26 mouse cellular contexts compared by ENCODE assay signal in the genomic region with DNA sequence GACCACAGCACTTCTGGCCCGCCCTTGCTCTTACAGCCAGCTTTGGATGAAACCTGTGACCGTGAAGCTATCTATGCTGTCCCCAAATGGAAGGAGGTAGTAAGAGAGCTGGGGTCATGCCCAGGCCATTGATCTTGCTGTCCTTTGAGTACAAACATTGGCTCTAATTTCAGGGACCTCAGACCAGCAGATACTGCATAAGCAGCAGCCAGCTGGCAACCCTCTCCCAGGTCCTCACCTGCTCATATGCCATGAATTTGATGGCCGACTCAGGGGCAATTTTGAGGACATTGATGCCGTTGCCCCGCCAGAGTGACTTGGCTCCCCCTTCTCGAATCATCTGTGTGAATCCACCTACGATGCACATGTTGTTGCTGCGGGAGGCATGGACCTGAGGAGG. TPM values are rescaled to one million over a fixed set of nuclear protein-coding genes. Genes with fewer than 3 reads are reported as not detected.
A peak's percentile ranks its signal among the peaks of the same experiment; 100 is the strongest.
DNase-seq lines count a peak whose midpoint lies in the region; ATAC-seq and TF ChIP-seq lines count a peak whose summit lies in the region.
"Had no signal": no experiment of that assay in that cellular context is flagged by ENCODE, and none has a peak within 500 bp of the region (broad histone marks: within the 10 kb centered on the region; RNA-seq: fewer than 3 reads in every experiment).

No protein-coding gene starts in this region.

- H3K4me3 ChIP-seq in gastrocnemius, adult 2 months, result peak overlapping the region; percentile 89
- no peak overlapping the region for H3K4me3 ChIP-seq in kidney, adult 2 months (ENCODE audit: insufficient read depth, low read depth, low read length)
- no peak overlapping the region for H3K4me3 ChIP-seq in liver, postnatal 0 days (ENCODE audit: low read depth, low read length)
- H3K4me3 ChIP-seq in liver, embryonic 12.5 days, result no peak overlapping the region
- H3K4me3 ChIP-seq in hindbrain, embryonic 10.5 days, result no peak overlapping the region
- H3K4me3 ChIP-seq: embryonic facial prominence, embryonic 13.5 days; embryonic facial prominence, embryonic 15.5 days; erythroblast, embryonic 14.5 days; forebrain, embryonic 10.5 days; forebrain, embryonic 12.5 days had no signal

- H3K27ac ChIP-seq in gastrocnemius, adult 2 months, result peak overlapping the region; percentile 97
- 0 out of 2 replicates have a peak overlapping the region, but pooled peaks have one; percentile 97 for H3K27ac ChIP-seq in kidney, adult 2 months (ENCODE audit: insufficient read depth, low read depth, low read length)
- peak overlapping the region; percentile 88 for H3K27ac ChIP-seq in liver, postnatal 0 days (ENCODE audit: low read depth)
- no peak overlapping the region for H3K27ac ChIP-seq in liver, embryonic 12.5 days
- H3K27ac ChIP-seq in hindbrain, embryonic 10.5 days, result no peak overlapping the region
- H3K27ac ChIP-seq: embryonic facial prominence, embryonic 15.5 days; forebrain, embryonic 10.5 days; forebrain, embryonic 12.5 days had no signal

- intact Hi-C loops in gastrocnemius, adult 2 months (cut with DNase I), result no loop called here

- TF ChIP-seq EP300 in liver, postnatal 0 days (IDR thresholded peaks at IDR 0.05; ENCODE audit: low read depth), result no peak

- TF ChIP-seq CTCF in gastrocnemius, adult 2 months (IDR thresholded peaks at IDR 0.05), result no peak
- TF ChIP-seq CTCF in kidney, adult 2 months (conservative IDR thresholded peaks at IDR 0.05; ENCODE audit: insufficient read depth, insufficient read length, low read depth, low read length), result no peak
- no peak for TF ChIP-seq CTCF in liver, postnatal 0 days (IDR thresholded peaks at IDR 0.05; ENCODE audit: low read depth)

- H3K9me3 ChIP-seq in liver, postnatal 0 days (ENCODE audit: low read length), result no peaks in the 10 kb centered on the region
- no peaks in the 10 kb centered on the region for H3K9me3 ChIP-seq in liver, embryonic 12.5 days (replicated peaks)
- H3K9me3 ChIP-seq in hindbrain, embryonic 10.5 days, result no peaks in the 10 kb centered on the region
- H3K9me3 ChIP-seq: embryonic facial prominence, embryonic 13.5 days; embryonic facial prominence, embryonic 15.5 days; forebrain, embryonic 10.5 days; forebrain, embryonic 12.5 days had no signal

- no peak overlapping the region for H3K4me2 ChIP-seq in liver, postnatal 0 days (ENCODE audit: low read depth, low read length)
- no peak overlapping the region for H3K4me2 ChIP-seq in liver, embryonic 12.5 days
- H3K4me2 ChIP-seq: embryonic facial prominence, embryonic 13.5 days; embryonic facial prominence, embryonic 15.5 days; forebrain, embryonic 12.5 days had no signal

- no peak overlapping the region for H3K9ac ChIP-seq in liver, postnatal 0 days (replicated peaks)
- no peak overlapping the region for H3K9ac ChIP-seq in liver, embryonic 12.5 days
- H3K9ac ChIP-seq: embryonic facial prominence, embryonic 15.5 days; forebrain, embryonic 12.5 days had no signal

- TF ChIP-seq POLR2A in kidney, adult 2 months (IDR thresholded peaks at IDR 0.05; ENCODE audit: low read depth, low read length), result no peak

- H3K4me1 ChIP-seq in kidney, adult 2 months (ENCODE audit: control insufficient read depth, insufficient read depth, low read length), result peaks cover 30% of the 10 kb centered on the region
- H3K4me1 ChIP-seq in liver, postnatal 0 days (ENCODE audit: insufficient read depth), result peaks cover 5% of the 10 kb centered on the region
- peaks cover 19% of the 10 kb centered on the region for H3K4me1 ChIP-seq in liver, embryonic 12.5 days
- H3K4me1 ChIP-seq in hindbrain, embryonic 10.5 days (replicated peaks), result no peaks in the 10 kb centered on the region

- H3K27me3 ChIP-seq in kidney, adult 2 months (replicated peaks; ENCODE audit: control insufficient read depth, insufficient read depth, low read length), result no peaks in the 10 kb centered on the region
- H3K27me3 ChIP-seq in liver, postnatal 0 days (ENCODE audit: insufficient read depth, low read length), result no peaks in the 10 kb centered on the region
- no peaks in the 10 kb centered on the region for H3K27me3 ChIP-seq in liver, embryonic 12.5 days (replicated peaks)
- H3K27me3 ChIP-seq in hindbrain, embryonic 10.5 days (ENCODE audit: insufficient read depth, poor library complexity, severe bottlenecking), result no peaks in the 10 kb centered on the region
- H3K27me3 ChIP-seq: embryonic facial prominence, embryonic 13.5 days; embryonic facial prominence, embryonic 15.5 days; forebrain, embryonic 12.5 days had no signal

- peak; percentile 83 for DNase-seq in gastrocnemius, adult 2 months
- DNase-seq in gastrocnemius, postnatal 4 days (ENCODE audit: low spot score in 2 of 2), result no peak
- no peak for DNase-seq in kidney, adult 2 months
- DNase-seq in kidney, postnatal 10 days, result no peak
- no peak for DNase-seq in liver, postnatal 0 days
- no peak for DNase-seq in hindbrain, embryonic 10.5 days (ENCODE audit: low spot score)
- DNase-seq: adrenal gland, adult 2 months; adrenal gland, postnatal 10 days; adrenal gland, postnatal 25 days; cerebellum, adult 11 months; cerebellum, adult 18-20 months; cerebellum, adult 8-10 months; cerebellum, adult 9-11 months; cerebellum, postnatal 14 days; cerebellum, postnatal 36 days; embryo, embryonic 11 days had no signal

- peaks cover 10% of the 10 kb centered on the region for H3K36me3 ChIP-seq in kidney, adult 2 months (ENCODE audit: control insufficient read depth, insufficient read depth, low read length)
- peaks cover 73% of the 10 kb centered on the region for H3K36me3 ChIP-seq in liver, postnatal 0 days (replicated peaks; ENCODE audit: insufficient read depth, low read length)
- peaks cover 78% of the 10 kb centered on the region for H3K36me3 ChIP-seq in liver, embryonic 12.5 days
- H3K36me3 ChIP-seq in hindbrain, embryonic 10.5 days, result peaks cover 82% of the 10 kb centered on the region

- 73% methylated on average over 8 of the region's 8 CpGs for WGBS in kidney, adult 2 months
- 77% methylated on average over 8 of the region's 8 CpGs for WGBS in liver, postnatal 0 days (ENCODE audit: insufficient replicate concordance)
- 86% methylated on average over 8 of the region's 8 CpGs for WGBS in liver, embryonic 12.5 days (ENCODE audit: insufficient replicate concordance)
- WGBS in hindbrain, embryonic 10.5 days, result 95% methylated on average over 8 of the region's 8 CpGs

- ATAC-seq in liver, postnatal 0 days, result no peak
- ATAC-seq in liver, embryonic 12.5 days, result no peak
- ATAC-seq: forebrain, embryonic 14.5 days had no signal

RNA-seq across cellular contexts. Expression of a gene that starts 21.8 kb away (rescaled TPM):
- 10 to 100 TPM; 34.7 to 51.1 TPM for total RNA-seq in gastrocnemius, adult 2 months (2021)
- total RNA-seq in gastrocnemius, postnatal 4 days (2021), result 10 to 100 TPM; 35.1 to 41.4 TPM
- polyA plus RNA-seq in kidney, adult 2 months (2012; rRNA removed), result 69.7 and 80.6 TPM in 2 replicates
- polyA plus RNA-seq in liver, postnatal 0 days (2015; fragmentation: Nextera tagmentation; extraction: Ambion mirVana), result 13.8 and 15.7 TPM in 2 replicates
- 19.3 and 21.1 TPM in 2 replicates for polyA plus RNA-seq in liver, embryonic 12.5 days (2016; fragmentation: Nextera tagmentation; extraction: Ambion mirVana)
- polyA plus RNA-seq in hindbrain, embryonic 10.5 days (2016; fragmentation: Nextera tagmentation; extraction: Ambion mirVana), result 26.3 and 32.3 TPM in 2 replicates

RNA-seq across cellular contexts. Expression of a gene that starts 29.4 kb away (rescaled TPM):
- 1 to 10 TPM; 2.6 to 3.4 TPM for total RNA-seq in gastrocnemius, adult 2 months (2021)
- total RNA-seq in gastrocnemius, postnatal 4 days (2021), result 1 to 10 TPM; 3.0 to 4.4 TPM
- polyA plus RNA-seq in kidney, adult 2 months (2012; rRNA removed), result 8.0 and 9.4 TPM in 2 replicates
- 411 and 419 TPM in 2 replicates for polyA plus RNA-seq in liver, postnatal 0 days (2015; fragmentation: Nextera tagmentation; extraction: Ambion mirVana)
- polyA plus RNA-seq in liver, embryonic 12.5 days (2016; fragmentation: Nextera tagmentation; extraction: Ambion mirVana), result 15.2 and 17.7 TPM in 2 replicates
- not detected in 2 replicates for polyA plus RNA-seq in hindbrain, embryonic 10.5 days (2016; fragmentation: Nextera tagmentation; extraction: Ambion mirVana)
- total RNA-seq: ES-E14, MEL had no signal
- polyA plus RNA-seq: C2C12; forebrain, embryonic 10.5 days had no signal

RNA-seq across cellular contexts. Expression of a gene that starts 32.8 kb away (rescaled TPM):
- 1 to 10 TPM; 2.2 to 2.3 TPM for total RNA-seq in gastrocnemius, adult 2 months (2021)
- 1 to 10 TPM; 3.9 to 4.0 TPM for total RNA-seq in gastrocnemius, postnatal 4 days (2021)
- polyA plus RNA-seq in kidney, adult 2 months (2012; rRNA removed), result 4.8 and 5.2 TPM in 2 replicates
- 1.6 and 1.8 TPM in 2 replicates for polyA plus RNA-seq in liver, postnatal 0 days (2015; fragmentation: Nextera tagmentation; extraction: Ambion mirVana)
- 2.9 and 3.2 TPM in 2 replicates for polyA plus RNA-seq in liver, embryonic 12.5 days (2016; fragmentation: Nextera tagmentation; extraction: Ambion mirVana)
- 6.0 and 6.4 TPM in 2 replicates for polyA plus RNA-seq in hindbrain, embryonic 10.5 days (2016; fragmentation: Nextera tagmentation; extraction: Ambion mirVana)

RNA-seq across cellular contexts. Expression of a gene that starts 33.8 kb away (rescaled TPM):
- 100 to 1,000 TPM in 1 of 2 experiments, 10 to 100 TPM in 1; 45.3 to 211 TPM for total RNA-seq in gastrocnemius, adult 2 months (2021)
- 10 to 100 TPM; 14.0 to 25.1 TPM for total RNA-seq in gastrocnemius, postnatal 4 days (2021)
- polyA plus RNA-seq in kidney, adult 2 months (2012; rRNA removed), result 25.3 and 30.6 TPM in 2 replicates
- 32.4 and 36.9 TPM in 2 replicates for polyA plus RNA-seq in liver, postnatal 0 days (2015; fragmentation: Nextera tagmentation; extraction: Ambion mirVana)
- polyA plus RNA-seq in liver, embryonic 12.5 days (2016; fragmentation: Nextera tagmentation; extraction: Ambion mirVana), result 11.4 and 11.9 TPM in 2 replicates
- polyA plus RNA-seq in hindbrain, embryonic 10.5 days (2016; fragmentation: Nextera tagmentation; extraction: Ambion mirVana), result 28.8 and 34.4 TPM in 2 replicates

RNA-seq across cellular contexts. Expression of a gene that starts 35.7 kb away (rescaled TPM):
- total RNA-seq in gastrocnemius, adult 2 months (2021), result 10 to 100 TPM; 34.3 to 43.2 TPM
- 10 to 100 TPM; 56.4 to 58.6 TPM for total RNA-seq in gastrocnemius, postnatal 4 days (2021)
- 182 and 215 TPM in 2 replicates for polyA plus RNA-seq in kidney, adult 2 months (2012; rRNA removed)
- 30.1 and 32.2 TPM in 2 replicates for polyA plus RNA-seq in liver, postnatal 0 days (2015; fragmentation: Nextera tagmentation; extraction: Ambion mirVana)
- polyA plus RNA-seq in liver, embryonic 12.5 days (2016; fragmentation: Nextera tagmentation; extraction: Ambion mirVana), result 36.2 and 40.6 TPM in 2 replicates
- 41.4 and 66.7 TPM in 2 replicates for polyA plus RNA-seq in hindbrain, embryonic 10.5 days (2016; fragmentation: Nextera tagmentation; extraction: Ambion mirVana)

Comparison
In these comparisons a context has a peak if more than half of its experiments do, and no peak if none do; other contexts are left out.
1. H3K27ac ChIP-seq: peak in gastrocnemius, adult 2 months (single experiment), kidney, adult 2 months (single experiment) and liver, postnatal 0 days (single experiment); none in liver, embryonic 12.5 days (single experiment) and hindbrain, embryonic 10.5 days (single experiment).
2. RNA of a gene that starts 29.4 kb away (polyA plus RNA-seq): 411 to 419 TPM in liver, postnatal 0 days; 15.2 to 17.7 TPM in liver, embryonic 12.5 days, 8.0 to 9.4 TPM in kidney, adult 2 months and not detected in hindbrain, embryonic 10.5 days; every median in the first group is over 10 times any median in the second.